Mouse (Mus musculus) G1E-ER4 (cell line): Measurements from ENCODE around the gene Akr1a1. TPM values are rescaled to one million over a fixed set of nuclear protein-coding genes. Genes with fewer than 3 reads are reported as not detected.

Experiments used
- GATA1 ChIP-seq: IDR thresholded peaks from one replicate; pipeline ENCODE4 v1.8.0; 2012; ENCODE audit warnings: low read length, inconsistent platforms
- polyA plus RNA-seq: library from polyadenylated mRNA; stranded (reverse); fragments of >175 nt; gene quantifications from 2 replicates; pipeline ENCODE4 v1.2.3, GENCODE M21; 2012

Gene Akr1a1
- polyA plus RNA-seq = 151 and 175 TPM in 2 replicates

DNA sequence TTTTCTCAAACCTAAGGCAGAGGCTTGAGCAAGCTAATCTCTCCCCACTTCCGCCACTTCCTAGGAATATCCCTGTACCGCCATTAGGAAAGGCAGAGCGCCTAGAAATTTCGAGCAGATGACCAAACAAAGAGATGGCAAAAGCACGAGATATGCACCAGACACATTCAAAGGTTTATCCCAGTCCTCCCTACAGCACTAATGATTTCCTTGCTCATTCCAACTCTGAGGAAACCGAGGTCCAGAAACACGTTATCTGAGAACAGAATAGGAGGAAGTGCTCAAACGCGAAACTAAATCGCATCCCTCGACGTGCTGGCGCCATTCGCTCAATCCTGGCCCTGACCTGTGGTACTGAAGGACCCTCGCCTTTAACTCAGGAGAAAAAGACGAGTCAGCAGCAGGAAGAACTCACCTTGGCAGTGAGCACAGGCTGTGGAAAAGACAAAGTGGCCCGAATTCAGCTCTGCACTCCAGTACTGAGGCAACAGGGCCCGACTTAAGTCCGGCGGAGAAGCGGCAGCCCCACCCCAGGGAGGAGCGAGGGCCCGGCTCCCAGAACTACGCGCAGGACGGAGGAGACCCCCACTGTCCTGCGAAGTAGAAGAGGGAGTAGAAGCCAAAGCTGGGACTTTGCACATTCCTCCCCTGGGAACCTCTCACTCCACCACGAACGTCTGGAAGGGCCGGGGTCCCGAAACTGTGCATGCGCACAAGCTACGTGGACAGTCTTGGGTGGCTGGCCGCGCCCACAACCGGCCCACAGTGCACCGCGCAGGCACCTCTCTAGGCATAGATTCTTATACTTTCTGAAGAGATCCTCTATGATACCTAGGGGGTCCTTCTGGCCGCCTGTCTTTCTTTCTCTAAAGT is at the start of gene Akr1a1:
TSS of gene Akr1a1 (minus strand) at position 757 of the 873 bp plus-strand sequence.
- TF ChIP-seq GATA1 = no peak

- TF ChIP-seq GATA1 = no peak
Measured at GRCm38 (mm10) chr4:116700964-116701363, 49.5 kb upstream of the Akr1a1 start.

DNA sequence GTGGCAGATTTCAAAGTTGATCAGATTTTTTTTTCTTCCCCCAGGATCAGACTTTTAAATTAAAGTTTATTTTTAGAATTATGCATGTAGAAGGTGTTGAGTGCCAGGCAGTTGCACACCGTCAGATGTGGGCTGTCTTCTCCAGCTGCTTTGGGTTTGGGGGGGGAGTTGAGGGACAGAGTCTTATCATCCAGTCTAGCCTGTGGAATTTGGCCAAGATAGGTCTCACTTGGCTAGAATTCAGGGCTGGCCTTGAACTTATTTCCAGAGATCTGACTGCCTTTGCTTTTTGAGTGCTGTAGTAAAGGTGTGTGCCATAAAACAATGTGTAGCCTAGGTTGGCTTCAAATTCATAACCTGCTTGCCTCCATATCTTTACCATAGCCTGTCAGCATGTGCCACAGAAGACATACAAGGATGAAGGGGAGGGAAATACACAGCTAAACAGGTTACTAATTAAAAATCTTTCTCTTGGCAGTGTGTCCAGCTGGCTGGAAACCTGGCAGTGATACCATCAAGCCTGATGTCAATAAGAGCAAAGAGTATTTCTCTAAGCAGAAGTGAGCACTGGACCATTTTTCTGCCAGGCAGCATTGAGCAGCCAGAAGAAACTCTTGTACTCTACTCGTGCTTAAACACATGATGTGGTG is 47.3 kb upstream of the Akr1a1 start:
- TF ChIP-seq GATA1 = no peak

DNA sequence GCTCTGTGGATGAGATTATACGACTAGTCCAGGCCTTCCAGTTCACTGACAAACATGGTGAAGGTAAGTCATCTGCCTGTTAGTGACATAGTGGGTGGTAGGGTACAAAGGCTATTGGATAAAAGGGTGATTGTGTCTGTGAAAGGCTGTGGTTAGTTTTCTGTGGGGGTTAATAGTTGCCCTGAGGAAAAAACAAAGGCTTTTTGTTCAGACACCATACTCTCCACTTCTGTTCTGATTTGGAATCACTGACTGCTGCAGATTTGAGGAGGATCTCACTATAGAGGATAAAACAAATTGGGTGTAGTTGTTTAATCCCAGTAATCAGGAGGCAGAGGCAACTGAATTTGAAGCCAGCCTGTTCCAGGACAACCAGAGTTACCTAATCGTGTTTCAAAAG is 42.3 kb upstream of the Akr1a1 start:
- TF ChIP-seq GATA1 = no peak

GRCm38 (mm10) chr4:116692146-116692545 is 40.7 kb upstream of the Akr1a1 start:
- TF ChIP-seq GATA1 = no peak

- TF ChIP-seq GATA1 = no peak
Measured at GRCm38 (mm10) chr4:116689309-116689876, 37.9 kb upstream of the Akr1a1 start.

DNA sequence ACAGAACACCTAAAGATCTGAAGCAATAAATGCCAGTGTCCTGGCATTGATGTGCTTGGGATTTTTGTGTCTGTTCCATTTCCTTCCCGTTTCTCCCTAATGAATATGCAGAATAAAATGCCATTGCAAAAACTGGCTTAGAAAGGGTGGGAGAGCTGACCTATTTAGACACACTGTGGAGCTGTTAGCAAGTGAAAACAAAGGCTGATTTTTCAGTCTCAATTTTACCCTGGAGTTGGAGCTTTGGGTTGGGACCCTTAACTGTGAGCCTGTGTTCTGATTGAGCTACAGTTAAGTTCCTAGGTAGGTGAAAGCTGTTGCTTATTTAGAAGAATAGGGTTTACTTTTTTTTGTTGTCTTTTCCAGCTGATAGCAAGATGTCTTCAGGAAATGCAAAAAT is 35.6 kb upstream of the Akr1a1 start:
- no peak for TF ChIP-seq GATA1

DNA sequence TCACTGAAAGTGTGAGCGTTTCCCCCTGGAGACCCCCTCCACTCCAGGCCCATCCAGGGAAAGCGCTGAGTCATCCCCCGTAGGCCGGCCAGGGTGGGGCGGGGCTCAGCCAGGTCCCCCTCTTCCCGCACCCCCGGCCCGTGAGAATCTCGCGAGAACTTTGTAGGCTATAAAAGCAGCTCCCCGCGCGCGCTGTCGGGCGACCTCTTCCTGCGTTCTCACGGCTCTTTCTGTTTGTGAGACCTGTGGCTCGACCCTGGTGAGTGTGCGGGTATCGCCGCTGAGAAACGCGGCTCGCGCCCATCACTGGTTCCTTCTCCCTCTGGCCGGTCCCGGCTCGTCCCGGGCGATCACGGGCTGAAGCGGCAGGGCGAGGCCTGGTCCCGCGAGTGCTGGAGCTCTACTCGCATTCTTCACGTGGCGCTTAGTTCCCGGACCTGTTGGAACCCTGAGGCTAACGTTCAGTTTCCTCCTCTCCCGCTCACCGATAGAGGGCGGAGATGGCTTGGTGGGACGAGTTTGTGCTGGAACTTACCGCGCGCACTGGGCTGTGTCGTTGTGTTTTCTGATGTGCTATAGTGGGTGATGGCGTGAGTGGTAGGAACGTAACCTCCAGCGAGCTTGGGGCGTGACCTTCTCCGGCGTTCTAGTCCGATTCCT is 34.1 kb upstream of the Akr1a1 start, which contains the start of gene Prdx1:
TSS of gene Prdx1 (plus strand) at position 143 of the 660 bp plus-strand sequence.
- no peak for TF ChIP-seq GATA1

- TF ChIP-seq GATA1 = no peak
Measured at GRCm38 (mm10) chr4:116684665-116685064, 33.2 kb upstream of the Akr1a1 start.

- peak; percentile 97 for TF ChIP-seq GATA1
Measured at GRCm38 (mm10) chr4:116683957-116684356, 32.5 kb upstream of the Akr1a1 start.

- no peak for TF ChIP-seq GATA1
Measured at GRCm38 (mm10) chr4:116679141-116679540, 27.7 kb upstream of the Akr1a1 start.

DNA sequence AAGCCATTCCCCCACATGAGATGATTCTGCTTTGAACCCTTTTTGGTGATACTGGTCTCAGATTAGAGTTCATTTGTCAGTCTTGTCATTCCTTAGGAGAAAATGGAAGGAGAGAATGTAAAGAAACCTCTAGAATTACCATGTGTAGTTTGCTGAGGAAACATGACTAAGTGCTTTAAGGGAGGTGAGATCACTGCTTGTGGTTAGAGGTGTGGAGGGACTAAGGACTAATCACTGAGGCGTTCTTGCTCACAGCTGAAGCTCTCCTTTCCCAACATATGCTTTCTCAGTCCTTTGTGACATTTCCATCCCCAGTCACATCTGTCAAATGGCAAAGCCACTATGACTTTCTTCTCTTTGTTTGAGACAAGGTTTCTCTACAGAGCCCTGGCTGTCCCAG is 26.3 kb upstream of the Akr1a1 start:
- TF ChIP-seq GATA1 = no peak

DNA sequence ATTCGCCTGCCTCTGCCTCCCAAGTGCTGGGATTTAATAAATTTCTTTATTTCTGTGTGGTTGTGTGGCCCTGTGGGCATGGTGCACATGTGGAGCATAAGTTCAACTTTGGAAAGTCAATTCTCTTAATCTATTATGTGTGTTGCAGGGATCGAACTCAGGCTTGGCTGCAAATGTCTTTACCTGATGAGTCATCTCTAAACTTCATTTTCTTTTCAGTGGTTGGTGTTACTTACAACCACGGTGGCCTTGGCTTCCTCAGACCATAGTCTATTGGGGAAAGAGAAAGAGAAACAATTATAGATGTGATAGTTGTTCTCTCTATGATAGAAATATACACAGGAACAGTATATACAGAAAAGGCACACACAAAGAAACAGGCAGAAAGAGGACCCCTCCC is 24.5 kb upstream of the Akr1a1 start:
- no peak for TF ChIP-seq GATA1

- TF ChIP-seq GATA1 = no peak
Measured at GRCm38 (mm10) chr4:116672785-116673184, 21.3 kb upstream of the Akr1a1 start.

DNA sequence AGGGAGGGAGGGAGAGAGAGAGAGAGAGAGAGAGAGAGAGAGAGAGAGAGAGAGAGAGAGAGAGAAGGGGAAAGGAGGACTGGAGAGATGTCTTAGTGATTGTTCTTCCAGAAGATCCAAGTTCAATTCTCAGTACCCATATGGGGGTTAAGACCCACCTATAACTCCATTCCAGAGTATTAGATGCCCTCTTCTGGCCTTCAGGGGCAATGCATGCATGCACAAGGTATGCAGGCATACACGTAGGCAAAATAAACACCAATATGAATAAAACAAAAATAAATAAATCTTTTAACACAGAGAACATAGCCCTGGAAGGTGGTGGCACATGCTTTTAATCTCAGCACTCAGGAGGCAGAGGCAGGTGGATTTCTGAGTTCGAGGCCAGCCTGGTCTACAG is 17.8 kb upstream of the Akr1a1 start:
- no peak for TF ChIP-seq GATA1

- no peak for TF ChIP-seq GATA1
Measured at GRCm38 (mm10) chr4:116668145-116668544, 16.7 kb upstream of the Akr1a1 start.
